Mouse (Mus musculus) lung, adult 2 months (tissue): ENCODE measurements around the gene 2810408A11Rik.

Source experiments
- CTCF ChIP-seq: fragments of 200-500 bp; IDR thresholded peaks from 2 replicates; pipeline ENCODE4 v1.5.1; 2011; ENCODE audit warnings: mild to moderate bottlenecking, low read length, control low read depth; ENCODE audit not compliant: insufficient read depth
- POLR2A ChIP-seq: fragments of 200-500 bp; IDR thresholded peaks from 2 replicates; pipeline ENCODE4 v1.6.1; 2011; ENCODE audit warnings: low read depth, mild to moderate bottlenecking, control low read depth, low read length, borderline replicate concordance; ENCODE audit errors: extremely low read depth

GRCm38 (mm10) chr11:69902972-69903371 lies 2.2 kb upstream of the 2810408A11Rik start:
- TF ChIP-seq CTCF (no peak), POLR2A (no peak)
